Mouse (Mus musculus): ENCODE data around the gene Gpd2.

Gpd2 gene

GRCm38 (mm10) chr2:57237475-57237919 is at the start of gene Gpd2:
Gene Gpd2, plus strand, starts transcription at chr2:57237635.
- in situ Hi-C loops (cut with MboI, MseI) = loop anchor here (5.0 kb wide), 1 partner anchor 125 kb away; no protein-coding TSS in a partner anchor

- in situ Hi-C loops (cut with MboI, MseI) = loop anchor here (5.0 to 10.0 kb wide), 2 partner anchors 39 to 1367 kb away; no protein-coding TSS in a partner anchor
Measured at GRCm38 (mm10) chr2:57188237-57188636, 49.2 kb upstream of the Gpd2 start.

- in situ Hi-C loops (cut with MboI, MseI) = no loop called here
Measured at GRCm38 (mm10) chr2:57190884-57191283, 46.6 kb upstream of the Gpd2 start.

- in situ Hi-C loops (cut with MboI, MseI) = no loop called here
Measured at GRCm38 (mm10) chr2:57199046-57199445, 38.4 kb upstream of the Gpd2 start.

- in situ Hi-C loops (cut with MboI, MseI) = no loop called here
Measured at GRCm38 (mm10) chr2:57208472-57209083, 28.9 kb upstream of the Gpd2 start.

- in situ Hi-C loops (cut with MboI, MseI) = no loop called here
Measured at GRCm38 (mm10) chr2:57211049-57212001, 26.1 kb upstream of the Gpd2 start.

GRCm38 (mm10) chr2:57213364-57213763 is 24.1 kb upstream of the Gpd2 start:
- in situ Hi-C loops (cut with MboI, MseI) = no loop called here

GRCm38 (mm10) chr2:57223288-57224026 is 14.0 kb upstream of the Gpd2 start:
- in situ Hi-C loops (cut with MboI, MseI) = no loop called here

- in situ Hi-C loops (cut with MboI, MseI) = loop anchor here (5.0 kb wide), 1 partner anchor 38 kb away; no protein-coding TSS in a partner anchor
Measured at GRCm38 (mm10) chr2:57225236-57225635, 12.2 kb upstream of the Gpd2 start.

- in situ Hi-C loops (cut with MboI, MseI) = loop anchor here (5.0 kb wide), 1 partner anchor 40 kb away; no protein-coding TSS in a partner anchor
Measured at GRCm38 (mm10) chr2:57227425-57227824, 10.0 kb upstream of the Gpd2 start.

- in situ Hi-C loops (cut with MboI, MseI) = loop anchor here (5.0 kb wide), 1 partner anchor 42 kb away; no protein-coding TSS in a partner anchor
Measured at GRCm38 (mm10) chr2:57229647-57230240, 7.7 kb upstream of the Gpd2 start.

GRCm38 (mm10) chr2:57231432-57231831 is 6.0 kb upstream of the Gpd2 start:
- in situ Hi-C loops (cut with MboI, MseI) = no loop called here

- in situ Hi-C loops (cut with MboI, MseI) = no loop called here
Measured at GRCm38 (mm10) chr2:57232328-57232727, 5.1 kb upstream of the Gpd2 start.

GRCm38 (mm10) chr2:57236246-57236645 is 1.2 kb upstream of the Gpd2 start:
- in situ Hi-C loops (cut with MboI, MseI) = loop anchor here (5.0 kb wide), 1 partner anchor 124 kb away; no protein-coding TSS in a partner anchor

GRCm38 (mm10) chr2:57237026-57237425 is 409 bp upstream of the Gpd2 start:
- in situ Hi-C loops (cut with MboI, MseI) = loop anchor here (5.0 kb wide), 1 partner anchor 125 kb away; no protein-coding TSS in a partner anchor

- in situ Hi-C loops (cut with MboI, MseI) = loop anchor here (5.0 kb wide), 1 partner anchor 126 kb away; no protein-coding TSS in a partner anchor
Measured at GRCm38 (mm10) chr2:57237920-57238613, 632 bp downstream of the Gpd2 start.

- in situ Hi-C loops (cut with MboI, MseI) = loop anchor here (5.0 kb wide), 1 partner anchor 126 kb away; no protein-coding TSS in a partner anchor
Measured at GRCm38 (mm10) chr2:57238614-57239165, 1.3 kb downstream of the Gpd2 start.

GRCm38 (mm10) chr2:57239356-57239755 is 1.9 kb downstream of the Gpd2 start:
- in situ Hi-C loops (cut with MboI, MseI) = loop anchor here (5.0 kb wide), 1 partner anchor 127 kb away; no protein-coding TSS in a partner anchor

GRCm38 (mm10) chr2:57243987-57244386 is 6.6 kb downstream of the Gpd2 start:
- in situ Hi-C loops (cut with MboI, MseI) = no loop called here
